Mouse (Mus musculus) heart, postnatal 0 days (tissue): ENCODE measurements around the gene Arl5a.

ENCODE experiments used
- CTCF ChIP-seq: IDR thresholded peaks from 2 replicates; pipeline ENCODE4 v1.5.1; 2016; ENCODE audit warnings: antibody characterized with exemption, control low read depth, low read depth
- EP300 ChIP-seq: IDR thresholded peaks from 2 replicates; pipeline ENCODE4 v1.6.1; 2016; ENCODE audit warnings: antibody characterized with exemption, low read depth

- TF ChIP-seq CTCF (peak; percentile 51), EP300 (no peak)
These were observed 18.2 kb downstream of the Arl5a start for GRCm38 (mm10) chr2:52406480-52406879.
